Mouse (Mus musculus): ENCODE results near the gene Nox1.
"Not testable (repeated sequence)": the region's sequence is repeated elsewhere in the genome, so short reads cannot be mapped to it uniquely, and the experiment has no call there.

The Nox1 gene

GRCm38 (mm10) chrX:134221856-134222255 lies at the start of gene Nox1:
Gene Nox1 (minus strand): TSS chrX:134221956.
- no peak for DNase-seq (ENCODE audit: low read depth, low spot score)

GRCm38 (mm10) chrX:134262129-134262528 lies 40.4 kb upstream of the Nox1 start:
- no peak for DNase-seq (ENCODE audit: low read depth, low spot score)

- no peak for DNase-seq (ENCODE audit: low read depth, low spot score)
These were observed 39.4 kb upstream of the Nox1 start for GRCm38 (mm10) chrX:134261191-134261590.

- DNase-seq (ENCODE audit: low read depth, low spot score), result no peak
These were observed 26.4 kb upstream of the Nox1 start for GRCm38 (mm10) chrX:134248202-134248601.

GRCm38 (mm10) chrX:134245946-134246345 lies 24.2 kb upstream of the Nox1 start:
- no peak for DNase-seq (ENCODE audit: low read depth, low spot score)

- DNase-seq (ENCODE audit: low read depth, low spot score), result no peak
These were observed 16.5 kb upstream of the Nox1 start for GRCm38 (mm10) chrX:134238266-134238665.

GRCm38 (mm10) chrX:134233048-134233447 lies 11.3 kb upstream of the Nox1 start:
- DNase-seq (ENCODE audit: low read depth, low spot score), result no peak

- no peak for DNase-seq (ENCODE audit: low read depth, low spot score)
These were observed 1.1 kb downstream of the Nox1 start for GRCm38 (mm10) chrX:134220618-134221017.

- DNase-seq (ENCODE audit: low read depth, low spot score), result no peak
These were observed 3.6 kb downstream of the Nox1 start for GRCm38 (mm10) chrX:134218161-134218560.

GRCm38 (mm10) chrX:134211151-134211642 lies 10.6 kb downstream of the Nox1 start:
- no peak for DNase-seq (ENCODE audit: low read depth, low spot score)

- no peak for DNase-seq (ENCODE audit: low read depth, low spot score)
These were observed 13.3 kb downstream of the Nox1 start for GRCm38 (mm10) chrX:134208491-134208890.

GRCm38 (mm10) chrX:134187201-134187600 lies 34.6 kb downstream of the Nox1 start, which contains the start of gene Arl13a:
Gene Arl13a (plus strand): TSS chrX:134187501.
- not testable (repeated sequence) for DNase-seq (ENCODE audit: low read depth, low spot score)

- no peak for DNase-seq (ENCODE audit: low read depth, low spot score)
These were observed 47.1 kb downstream of the Nox1 start for GRCm38 (mm10) chrX:134174699-134175098.

GRCm38 (mm10) chrX:134170584-134170983 lies 51.2 kb downstream of the Nox1 start:
- DNase-seq (ENCODE audit: low read depth, low spot score), result no peak

GRCm38 (mm10) chrX:134163484-134163883 lies 58.3 kb downstream of the Nox1 start:
- no peak for DNase-seq (ENCODE audit: low read depth, low spot score)

GRCm38 (mm10) chrX:134162826-134163225 lies 58.9 kb downstream of the Nox1 start:
- no peak for DNase-seq (ENCODE audit: low read depth, low spot score)

GRCm38 (mm10) chrX:134162043-134162720 lies 59.6 kb downstream of the Nox1 start, which contains the start of gene Xkrx:
Gene Xkrx (minus strand): TSS chrX:134162076.
- DNase-seq (ENCODE audit: low read depth, low spot score), result no peak

- DNase-seq (ENCODE audit: low read depth, low spot score), result no peak
These were observed 61.3 kb downstream of the Nox1 start for GRCm38 (mm10) chrX:134160442-134160841.

- DNase-seq (ENCODE audit: low read depth, low spot score), result no peak
These were observed 63.6 kb downstream of the Nox1 start for GRCm38 (mm10) chrX:134158151-134158550.

- DNase-seq (ENCODE audit: low read depth, low spot score), result no peak
These were observed 79.8 kb downstream of the Nox1 start for GRCm38 (mm10) chrX:134141986-134142385.

- DNase-seq (ENCODE audit: low read depth, low spot score), result no peak
These were observed 80.2 kb downstream of the Nox1 start for GRCm38 (mm10) chrX:134141551-134141950.

GRCm38 (mm10) chrX:134140024-134140423 lies 81.7 kb downstream of the Nox1 start:
- no peak for DNase-seq (ENCODE audit: low read depth, low spot score)

GRCm38 (mm10) chrX:134133821-134134220 lies 87.9 kb downstream of the Nox1 start:
- DNase-seq (ENCODE audit: low read depth, low spot score), result no peak
